Mouse (Mus musculus) midbrain, embryonic 10.5 days (tissue): ENCODE measurements around the gene Arhgap19. TPM values are rescaled to one million over a fixed set of nuclear protein-coding genes. Genes with fewer than 3 reads are reported as not detected.

Experiments
- DNase-seq: peaks from one replicate; pipeline ENCODE4 v3.0.0-alpha.2; 2017; ENCODE audit warnings: low spot score
- H3K27ac ChIP-seq: fragments of 300-500 bp; sonication (generic); replicated peaks from 2 replicates; pipeline ENCODE4 v1.5.1; 2016; ENCODE audit warnings: mild to moderate bottlenecking
- H3K27me3 ChIP-seq: fragments of 300-500 bp; sonication (generic); 2 replicates; pipeline ENCODE4 v1.6.1; 2016; ENCODE audit warnings: low read depth, mild to moderate bottlenecking; ENCODE audit not compliant: poor library complexity, severe bottlenecking
- H3K36me3 ChIP-seq: fragments of 300-500 bp; sonication (generic); 2 replicates; pipeline ENCODE4 v1.6.1; 2016; ENCODE audit warnings: mild to moderate bottlenecking, moderate library complexity
- H3K4me1 ChIP-seq: fragments of 300-500 bp; sonication (generic); 2 replicates; pipeline ENCODE4 v1.6.1; 2016
- H3K4me3 ChIP-seq: fragments of 300-500 bp; sonication (generic); 2 replicates; pipeline ENCODE4 v1.5.1; 2016; ENCODE audit warnings: mild to moderate bottlenecking, moderate library complexity
- H3K9me3 ChIP-seq: fragments of 300-500 bp; sonication (generic); replicated peaks from 2 replicates; pipeline ENCODE4 v1.6.1; 2016; ENCODE audit warnings: mild to moderate bottlenecking
- WGBS: fragments of 180-500 bp; shearing (Covaris S2); methylation state at CpG from one replicate; pipeline ENCODE4 v1.1.7; 2016; 5-methylcytosine and 5-hydroxymethylcytosine counted together
- polyA plus RNA-seq: library from polyadenylated mRNA; unstranded; fragments of >200 nt; fragmentation: Nextera tagmentation; extraction: Ambion mirVana; gene quantifications from 2 replicates; pipeline ENCODE4 v1.2.1, GENCODE M21; 2016

Gene Arhgap19
- polyA plus RNA-seq, 1 experiment from 2014 or later: 38.1 TPM

DNA sequence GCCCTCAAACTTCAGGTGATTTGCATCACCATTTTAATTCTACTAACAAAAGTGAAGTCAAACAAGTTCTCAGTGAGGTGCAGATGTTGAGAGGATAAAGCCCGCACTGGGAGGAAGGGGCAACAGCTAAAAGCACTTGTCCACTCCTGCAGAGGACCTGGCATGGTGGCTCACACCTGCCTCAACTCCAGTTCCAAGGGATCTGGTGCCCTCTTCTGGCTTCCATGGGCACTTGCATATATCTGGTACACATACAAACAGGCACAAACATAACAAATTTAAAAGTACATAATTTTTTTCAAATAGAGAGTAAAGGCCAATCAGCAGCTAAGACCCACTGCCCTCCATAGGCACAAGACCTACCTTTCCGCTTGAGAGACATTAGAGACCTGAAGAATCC is 10.5 kb downstream of the Arhgap19 start:
- WGBS: 86% methylated on average over 2 of the region's 2 CpGs
- DNase-seq: no peak
- Histone ChIP-seq H3K4me3 (no peak overlapping the region), H3K4me1 (peaks cover 28% of the 10 kb centered on the region), H3K27ac (no peak overlapping the region), H3K9me3 (no peaks in the 10 kb centered on the region), H3K27me3 (no peaks in the 10 kb centered on the region), H3K36me3 (peaks cover 50% of the 10 kb centered on the region)

DNA sequence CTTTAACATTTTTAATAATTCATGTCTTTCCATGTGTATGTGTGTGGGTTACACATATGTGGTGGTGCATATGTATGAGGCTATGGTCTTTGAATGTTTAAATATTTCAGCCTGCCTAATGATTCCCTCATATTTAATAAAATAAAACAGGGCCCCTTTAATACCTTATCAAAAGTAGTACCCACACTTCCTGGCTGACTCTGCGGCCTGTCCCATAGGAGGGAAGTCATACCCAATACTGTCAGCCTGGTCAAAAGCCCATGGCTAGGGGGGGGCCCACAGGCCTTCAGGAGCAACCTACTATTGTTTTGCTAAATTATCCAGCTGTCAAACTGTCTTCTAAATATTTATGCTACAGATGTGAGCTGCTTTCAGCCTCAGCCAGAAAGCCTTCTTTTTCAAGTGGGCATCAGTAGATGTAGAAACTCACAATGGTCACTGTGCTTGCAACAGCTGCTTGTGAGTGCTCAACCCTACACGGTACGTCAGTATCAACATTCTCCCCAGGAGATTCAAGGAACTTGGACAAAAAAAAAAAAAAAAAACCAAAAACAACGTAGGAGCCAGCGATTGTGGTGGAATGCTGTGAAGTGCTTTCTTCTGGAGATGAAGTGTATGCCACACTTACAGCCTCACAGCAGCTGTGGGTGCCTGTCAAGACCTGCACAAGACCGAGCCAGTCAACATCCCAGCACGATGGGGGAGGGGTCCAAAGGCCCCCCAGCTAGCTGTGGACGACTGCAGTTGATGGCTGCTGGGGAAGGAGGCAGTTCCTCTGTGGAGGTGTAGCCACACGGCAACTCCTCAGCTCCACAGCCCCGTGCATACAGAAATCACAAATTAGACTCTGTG is 12.5 kb downstream of the Arhgap19 start:
- Histone ChIP-seq H3K4me3 (no peak overlapping the region), H3K27ac (no peak overlapping the region), H3K36me3 (peaks cover 71% of the 10 kb centered on the region), H3K4me1 (peaks cover 8% of the 10 kb centered on the region), H3K9me3 (no peaks in the 10 kb centered on the region), H3K27me3 (no peaks in the 10 kb centered on the region)
- DNase-seq: no peak
- WGBS: 82% methylated on average over 10 of the region's 10 CpGs

DNA sequence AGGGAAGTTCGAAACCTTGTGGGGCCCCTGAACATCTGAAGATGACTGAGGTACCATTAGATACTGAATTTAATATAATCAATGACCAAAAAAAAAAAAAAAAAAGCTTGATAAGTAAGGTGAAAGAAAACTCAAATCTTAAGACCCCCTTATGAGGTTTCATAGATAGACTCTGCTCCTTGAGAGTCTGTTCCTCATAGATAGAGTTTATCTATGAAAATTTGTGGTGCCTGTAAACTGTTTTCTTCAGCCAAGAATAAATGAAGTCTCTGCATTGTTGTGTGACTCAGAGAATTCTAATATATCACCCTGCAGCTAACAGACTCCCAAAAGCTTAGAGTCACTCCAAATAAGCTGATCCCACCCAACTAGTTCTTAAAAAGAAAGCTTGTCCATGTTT is 15.0 kb downstream of the Arhgap19 start:
- 94% methylated on average over 1 of the region's 1 CpGs for WGBS

DNA sequence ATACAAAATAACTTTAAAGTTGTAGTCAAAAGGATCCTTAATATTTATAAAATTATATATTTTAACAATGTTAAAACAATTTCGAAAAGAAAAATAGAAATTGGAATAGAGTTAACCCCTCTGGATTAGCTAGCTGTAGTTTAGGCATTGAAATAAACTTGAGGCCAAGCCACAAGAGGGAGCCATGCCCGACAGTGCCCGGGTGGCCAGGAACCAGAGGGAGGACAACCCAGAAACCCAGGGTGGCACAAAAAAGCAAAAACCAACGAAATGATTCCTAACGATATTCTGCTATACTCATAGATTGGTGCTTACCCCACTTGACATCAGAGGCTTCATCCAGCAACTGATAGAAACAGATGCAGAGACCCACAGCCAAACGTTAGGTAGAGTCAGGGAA is 24.3 kb downstream of the Arhgap19 start:
- no peaks in the 10 kb centered on the region for H3K4me1 ChIP-seq
- no peak for DNase-seq
- no peaks in the 10 kb centered on the region for H3K27me3 ChIP-seq
- H3K9me3 ChIP-seq: no peaks in the 10 kb centered on the region
- no peak overlapping the region for H3K4me3 ChIP-seq
- no peak overlapping the region for H3K27ac ChIP-seq
- H3K36me3 ChIP-seq: peaks cover 98% of the 10 kb centered on the region
- 88% methylated on average over 6 of the region's 6 CpGs for WGBS

More for the DNA sequence above, 15.0 kb downstream of the Arhgap19 start:
- Histone ChIP-seq H3K36me3 (peaks cover 90% of the 10 kb centered on the region), H3K4me1 (no peaks in the 10 kb centered on the region), H3K4me3 (no peak overlapping the region), H3K27ac (no peak overlapping the region), H3K27me3 (no peaks in the 10 kb centered on the region), H3K9me3 (no peaks in the 10 kb centered on the region)
- no peak for DNase-seq

DNA sequence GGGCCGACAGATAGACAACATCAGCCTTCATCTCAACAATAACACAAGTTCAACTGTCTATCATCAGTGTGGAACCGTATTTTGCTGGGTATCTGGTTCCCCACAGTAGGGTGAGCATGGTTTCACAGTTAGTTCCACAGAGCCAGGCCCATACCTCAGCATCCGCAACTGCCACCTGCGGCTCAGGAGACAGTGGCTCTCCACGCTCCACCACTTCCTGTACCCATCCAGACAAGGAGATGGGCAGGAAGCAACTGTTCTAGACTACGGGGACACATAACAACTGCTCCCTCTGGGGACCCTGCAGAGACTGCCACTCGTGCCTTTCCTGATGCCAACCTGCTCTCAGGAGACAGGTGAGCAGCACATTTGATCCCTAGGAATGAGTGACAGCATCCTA is 33.1 kb downstream of the Arhgap19 start:
- no peaks in the 10 kb centered on the region for H3K9me3 ChIP-seq
- peaks cover 80% of the 10 kb centered on the region for H3K36me3 ChIP-seq

DNA sequence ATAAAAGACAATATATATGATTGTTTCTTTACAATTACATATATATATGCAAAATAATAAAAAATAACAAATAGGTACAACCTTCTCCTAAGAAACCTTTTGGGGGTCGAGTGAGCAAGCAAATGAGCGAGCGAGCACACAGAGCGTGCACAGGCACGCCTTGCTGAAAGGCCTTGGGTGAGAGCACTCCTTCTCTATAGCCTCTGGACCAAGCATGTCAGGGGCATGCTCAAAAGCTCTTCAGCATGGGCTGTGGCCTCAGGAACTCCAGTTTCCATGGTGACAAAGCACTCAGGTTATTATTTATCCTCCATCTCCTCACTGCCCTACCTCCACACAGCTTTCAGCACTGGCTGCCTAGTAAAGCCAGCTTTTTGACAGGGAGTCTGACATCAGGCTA is 35.2 kb downstream of the Arhgap19 start:
- peaks cover 10% of the 10 kb centered on the region for H3K4me1 ChIP-seq
- H3K27ac ChIP-seq: no peak overlapping the region
- H3K27me3 ChIP-seq: no peaks in the 10 kb centered on the region
- 83% methylated on average over 5 of the region's 5 CpGs for WGBS
- H3K4me3 ChIP-seq: no peak overlapping the region
- no peak for DNase-seq
- no peaks in the 10 kb centered on the region for H3K9me3 ChIP-seq
- H3K36me3 ChIP-seq: peaks cover 62% of the 10 kb centered on the region

More for the DNA sequence above, 33.1 kb downstream of the Arhgap19 start:
- WGBS: 93% methylated on average over 7 of the region's 7 CpGs
- H3K27me3 ChIP-seq: no peaks in the 10 kb centered on the region
- H3K4me3 ChIP-seq: no peak overlapping the region
- H3K4me1 ChIP-seq: peaks cover 8% of the 10 kb centered on the region
- DNase-seq: no peak
- H3K27ac ChIP-seq: no peak overlapping the region

DNA sequence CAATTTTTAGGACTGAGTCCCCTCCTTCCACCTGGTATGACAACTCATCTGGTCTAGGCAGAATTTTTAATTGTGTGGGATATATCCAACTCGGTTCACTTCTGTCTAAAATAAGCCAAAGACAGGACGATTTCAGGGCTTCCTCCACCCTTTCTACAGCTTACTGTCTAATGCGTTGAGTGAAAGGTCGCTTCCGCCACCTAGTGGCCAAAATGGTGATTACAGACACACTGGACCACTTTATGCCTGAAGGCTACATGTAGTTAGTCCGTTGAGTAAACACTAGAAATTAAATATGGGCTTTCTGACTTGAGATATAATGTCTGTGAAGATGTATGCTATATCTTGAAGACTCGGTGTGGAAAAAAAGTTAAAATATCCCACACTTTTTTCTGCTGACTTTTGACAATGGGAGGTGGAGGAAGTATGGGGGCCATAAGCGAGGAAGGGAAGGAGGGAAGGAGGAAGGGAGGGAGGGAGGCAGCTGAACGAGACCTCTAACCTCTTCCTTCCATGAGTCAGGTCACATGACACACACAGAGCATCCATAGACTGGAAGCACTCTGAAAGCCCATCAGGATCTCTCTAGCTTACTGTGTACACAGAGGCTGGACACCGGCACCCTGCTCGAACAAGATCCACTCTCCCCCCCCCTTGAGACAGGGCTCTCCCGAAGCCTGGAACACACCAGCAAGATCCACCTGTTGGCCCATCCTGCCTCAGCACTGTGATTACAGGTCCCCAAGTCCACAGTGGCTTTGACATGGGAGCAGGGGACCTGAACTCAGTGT is 37.8 kb downstream of the Arhgap19 start:
- 35% methylated on average over 12 of the region's 12 CpGs for WGBS
- Histone ChIP-seq H3K4me3 (no peak overlapping the region), H3K36me3 (peaks cover 43% of the 10 kb centered on the region), H3K9me3 (peaks cover 5% of the 10 kb centered on the region), H3K27ac (no peak overlapping the region), H3K27me3 (no peaks in the 10 kb centered on the region), H3K4me1 (peaks cover 11% of the 10 kb centered on the region)
- peak; percentile 84 for DNase-seq

DNA sequence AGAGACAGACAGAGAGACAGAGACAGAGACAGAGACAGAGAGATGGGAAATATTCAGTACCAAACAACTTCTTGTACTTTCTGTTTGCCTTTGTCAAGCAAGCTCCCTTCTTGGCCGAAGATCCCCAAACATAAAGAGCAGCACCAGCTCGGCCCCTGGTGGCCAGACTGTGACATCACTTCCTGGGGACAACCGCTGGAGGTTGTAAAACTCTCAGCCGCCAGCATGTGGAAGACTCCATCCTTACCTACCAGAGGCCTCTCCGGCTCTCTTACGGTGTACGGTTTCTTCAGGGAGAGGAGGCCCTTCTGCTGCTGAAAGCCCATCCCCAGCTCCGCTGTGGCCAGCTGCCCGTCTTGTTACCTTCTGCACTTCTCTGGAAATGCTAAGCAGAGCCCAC is 40.3 kb downstream of the Arhgap19 start:
- H3K27me3 ChIP-seq: no peaks in the 10 kb centered on the region
- peak; percentile 60 for DNase-seq
- H3K4me1 ChIP-seq: peaks cover 3% of the 10 kb centered on the region; the same call in 1 of the 2 replicates
- H3K4me3 ChIP-seq: no peak overlapping the region
- peaks cover 5% of the 10 kb centered on the region for H3K9me3 ChIP-seq
- H3K27ac ChIP-seq: no peak overlapping the region
- 54% methylated on average over 9 of the region's 9 CpGs for WGBS
- H3K36me3 ChIP-seq: peaks cover 17% of the 10 kb centered on the region

DNA sequence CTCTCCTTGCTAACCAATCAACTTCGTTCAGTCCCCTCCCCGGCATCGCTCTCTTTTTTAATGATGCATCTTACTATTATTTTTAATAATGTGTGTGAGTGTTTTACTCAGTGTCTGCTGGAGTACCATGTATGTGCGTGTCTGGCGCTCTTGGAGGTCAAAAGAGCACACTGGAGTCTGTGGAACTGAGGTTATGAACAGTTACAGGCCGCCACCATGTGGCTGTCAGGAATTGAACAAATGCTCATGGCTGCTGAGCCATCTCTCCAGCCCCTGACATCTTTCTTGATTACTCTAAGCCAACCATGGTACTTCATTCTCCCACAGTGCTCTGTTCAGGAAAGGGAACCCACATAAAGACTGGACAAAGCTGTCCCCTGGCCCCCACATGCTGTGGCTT is 42.1 kb downstream of the Arhgap19 start:
- peaks cover 16% of the 10 kb centered on the region for H3K27me3 ChIP-seq
- peaks cover 11% of the 10 kb centered on the region; the same call in 1 of the 2 replicates for H3K36me3 ChIP-seq
- DNase-seq: peak; percentile 12
- peaks cover 5% of the 10 kb centered on the region for H3K9me3 ChIP-seq
- H3K4me3 ChIP-seq: no peak overlapping the region
- 85% methylated on average over 6 of the region's 6 CpGs for WGBS
- peaks cover 9% of the 10 kb centered on the region for H3K4me1 ChIP-seq
- H3K27ac ChIP-seq: no peak overlapping the region

DNA sequence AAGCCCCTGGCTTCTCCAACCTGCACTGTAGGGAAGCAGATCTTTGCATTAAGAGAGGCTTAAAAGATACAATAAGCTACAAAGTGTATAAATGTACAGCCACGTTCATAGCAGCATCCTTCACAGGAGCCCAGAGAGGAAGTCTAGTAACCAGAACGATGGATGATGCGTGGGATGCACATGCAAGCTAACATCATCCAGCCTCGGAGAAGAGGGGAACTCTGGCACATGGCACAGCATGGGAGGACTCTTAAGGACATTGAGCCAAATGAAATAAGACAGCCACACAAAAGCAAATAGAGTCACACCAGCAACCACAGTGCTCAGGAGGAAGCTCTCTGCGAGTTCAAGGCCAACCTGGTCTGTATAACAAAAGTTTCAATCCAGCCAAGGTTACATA is 42.6 kb downstream of the Arhgap19 start:
- Histone ChIP-seq H3K27ac (no peak overlapping the region), H3K36me3 (peaks cover 9% of the 10 kb centered on the region; the same call in 1 of the 2 replicates), H3K4me1 (peaks cover 12% of the 10 kb centered on the region), H3K9me3 (peaks cover 5% of the 10 kb centered on the region), H3K27me3 (peaks cover 16% of the 10 kb centered on the region), H3K4me3 (no peak overlapping the region)
- 88% methylated on average over 5 of the region's 5 CpGs for WGBS
- no peak for DNase-seq

DNA sequence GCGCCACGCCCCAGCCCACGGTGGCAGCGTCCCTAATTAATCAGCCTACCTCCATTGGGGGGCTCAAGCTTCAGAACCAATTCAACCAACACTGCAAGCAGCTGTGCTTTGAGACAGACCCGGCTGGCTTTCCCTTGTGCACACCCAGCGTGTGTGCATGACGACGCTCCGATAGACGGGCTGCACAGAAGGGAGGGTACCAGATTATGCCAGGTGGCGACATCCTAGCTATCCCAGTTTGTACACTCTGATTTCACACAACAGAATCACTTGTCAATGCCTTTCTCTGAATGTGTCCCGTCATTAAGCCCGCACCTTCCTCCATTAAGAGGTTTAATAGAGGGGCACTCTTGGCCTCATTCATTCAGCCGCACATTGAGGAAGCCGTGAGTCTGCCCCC is 47.1 kb downstream of the Arhgap19 start:
- no peaks in the 10 kb centered on the region for H3K36me3 ChIP-seq
- peaks cover 34% of the 10 kb centered on the region for H3K4me1 ChIP-seq
- no peak for DNase-seq
- WGBS: 78% methylated on average over 15 of the region's 15 CpGs
- H3K4me3 ChIP-seq: no peak overlapping the region
- H3K27ac ChIP-seq: no peak overlapping the region
- H3K9me3 ChIP-seq: no peaks in the 10 kb centered on the region
- H3K27me3 ChIP-seq: peaks cover 52% of the 10 kb centered on the region

DNA sequence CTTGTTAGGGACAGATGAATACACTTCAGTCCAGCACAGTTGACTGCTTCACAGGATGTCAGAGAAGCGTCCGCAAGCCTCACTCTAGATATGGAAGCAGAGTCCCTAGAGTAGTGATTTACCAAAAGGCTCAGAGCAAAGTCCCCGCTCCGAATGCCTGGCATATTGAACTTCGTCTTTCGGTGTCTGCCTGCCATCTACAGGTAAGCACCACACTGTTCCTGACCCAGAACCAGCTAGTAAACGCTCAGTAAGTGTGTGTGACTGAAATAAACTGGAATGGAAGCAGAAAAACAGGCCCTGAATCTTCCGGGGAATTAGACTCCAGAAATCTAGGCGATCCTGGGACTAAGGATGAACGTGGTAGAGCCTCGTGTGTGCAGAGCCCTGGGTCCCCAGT is 49.9 kb downstream of the Arhgap19 start:
- H3K9me3 ChIP-seq: no peaks in the 10 kb centered on the region
- peak; percentile 11 for DNase-seq
- WGBS: 63% methylated on average over 11 of the region's 11 CpGs
- H3K27me3 ChIP-seq: peaks cover 66% of the 10 kb centered on the region
- peak overlapping the region; percentile 69 for H3K27ac ChIP-seq
- peaks cover 42% of the 10 kb centered on the region for H3K4me1 ChIP-seq
- H3K4me3 ChIP-seq: no peak overlapping the region
- no peaks in the 10 kb centered on the region for H3K36me3 ChIP-seq

DNA sequence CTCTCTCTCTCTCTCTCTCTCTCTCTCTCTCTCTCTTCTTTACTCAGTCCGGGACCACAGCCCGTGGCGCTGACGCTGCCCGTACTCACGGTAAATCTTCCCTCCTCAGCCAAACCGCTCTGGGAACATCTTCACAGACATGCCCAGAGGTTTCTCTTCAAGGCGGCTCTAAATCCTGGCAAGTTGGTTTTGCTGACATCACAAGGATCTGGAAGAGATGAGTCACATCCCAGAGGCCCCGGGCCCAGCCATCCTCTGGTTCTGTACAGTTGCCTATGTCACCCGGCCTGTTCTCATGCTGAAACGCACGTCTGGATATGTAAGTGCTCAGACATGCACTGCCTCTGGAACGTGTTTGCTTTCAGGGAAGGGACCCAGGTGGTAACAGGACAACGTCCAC is 54.4 kb downstream of the Arhgap19 start:
- peaks cover 71% of the 10 kb centered on the region for H3K4me1 ChIP-seq

More for the DNA sequence above, 54.4 kb downstream of the Arhgap19 start:
- 91% methylated on average over 14 of the region's 14 CpGs for WGBS
- H3K36me3 ChIP-seq: no peaks in the 10 kb centered on the region
- H3K9me3 ChIP-seq: no peaks in the 10 kb centered on the region
- peak overlapping the region; percentile 76; the same call in 1 of the 2 replicates for H3K27ac ChIP-seq
- DNase-seq: no peak
- no peak overlapping the region for H3K4me3 ChIP-seq
- H3K27me3 ChIP-seq: peaks cover 86% of the 10 kb centered on the region
